ENCODE assay signal across 9 mouse cellular contexts in genomic region chr19:43386041-43386952, GRCm38 (mm10). TPM values are rescaled to one million over a fixed set of nuclear protein-coding genes. Genes with fewer than 3 reads are reported as not detected.
DNase-seq lines count a peak whose midpoint lies in the region; ATAC-seq lines count a peak whose summit lies in the region.
"Had no signal": no experiment of that assay in that cellular context is flagged by ENCODE, and none has a peak within 500 bp of the region (broad histone marks: within the 10 kb centered on the region; RNA-seq: fewer than 3 reads in every experiment).

No protein-coding gene starts in this region.

- no peaks in the 10 kb centered on the region; the same call in 1 of the 2 replicates for H3K4me1 ChIP-seq in embryonic facial prominence, embryonic 11.5 days (ENCODE audit: control insufficient read depth, insufficient read depth, low read length)
- H3K4me1 ChIP-seq in hindbrain, embryonic 13.5 days (replicated peaks) = peaks cover 32% of the 10 kb centered on the region
- H3K4me1 ChIP-seq in midbrain, embryonic 16.5 days (ENCODE audit: control insufficient read depth, insufficient read depth, low read length) = peaks cover 18% of the 10 kb centered on the region

- no peaks in the 10 kb centered on the region for H3K9me3 ChIP-seq in embryonic facial prominence, embryonic 11.5 days (replicated peaks; ENCODE audit: control insufficient read depth, low read length)
- H3K9me3 ChIP-seq in hindbrain, embryonic 13.5 days = no peaks in the 10 kb centered on the region
- H3K9me3 ChIP-seq in midbrain, embryonic 16.5 days (replicated peaks; ENCODE audit: control insufficient read depth, low read length, poor library complexity, severe bottlenecking) = no peaks in the 10 kb centered on the region

- H3K9ac ChIP-seq in embryonic facial prominence, embryonic 11.5 days (replicated peaks; ENCODE audit: low read length) = peak overlapping the region; percentile 60
- 0 out of 2 replicates have a peak overlapping the region, but pooled peaks have one; percentile 3 for H3K9ac ChIP-seq in hindbrain, embryonic 13.5 days
- peak overlapping the region; percentile 32; the same call in 1 of the 2 replicates for H3K9ac ChIP-seq in midbrain, embryonic 16.5 days (ENCODE audit: low read depth, low read length)

- peak overlapping the region; percentile 65 for H3K4me2 ChIP-seq in embryonic facial prominence, embryonic 11.5 days (ENCODE audit: low read depth, low read length)
- H3K4me2 ChIP-seq in hindbrain, embryonic 13.5 days = peak overlapping the region; percentile 54
- H3K4me2 ChIP-seq in midbrain, embryonic 16.5 days (ENCODE audit: low read length) = peak overlapping the region; percentile 64

- ATAC-seq in embryonic facial prominence, embryonic 11.5 days (replicated peaks; ENCODE audit: insufficient number of reproducible peaks, low FRiP score, low TSS enrichment, low read depth) = no peak
- ATAC-seq in hindbrain, embryonic 13.5 days (ENCODE audit: low FRiP score) = no peak
- ATAC-seq in midbrain, embryonic 16.5 days = no peak

- no peaks in the 10 kb centered on the region for H3K36me3 ChIP-seq in embryonic facial prominence, embryonic 11.5 days (replicated peaks; ENCODE audit: control insufficient read depth, insufficient read depth, low read depth, low read length)
- no peaks in the 10 kb centered on the region for H3K36me3 ChIP-seq in hindbrain, embryonic 13.5 days
- no peaks in the 10 kb centered on the region for H3K36me3 ChIP-seq in midbrain, embryonic 16.5 days (ENCODE audit: control insufficient read depth, insufficient read depth, low read length)

- H3K27me3 ChIP-seq in embryonic facial prominence, embryonic 11.5 days (ENCODE audit: control insufficient read depth, insufficient read depth, low read length) = peaks cover 21% of the 10 kb centered on the region
- peaks cover 84% of the 10 kb centered on the region for H3K27me3 ChIP-seq in hindbrain, embryonic 13.5 days
- peaks cover 28% of the 10 kb centered on the region for H3K27me3 ChIP-seq in midbrain, embryonic 16.5 days (ENCODE audit: control insufficient read depth, insufficient read depth, low read depth, low read length)

- peak; percentile 19 to 22 for DNase-seq in layer of hippocampus, postnatal 36 days
- no peak for DNase-seq in layer of hippocampus, adult 9-10 months (ENCODE audit: low spot score)
- DNase-seq in embryonic facial prominence, embryonic 11.5 days (ENCODE audit: low spot score) = peak; percentile 49
- no peak for DNase-seq in urinary bladder, adult 18-20 months (ENCODE audit: low spot score in 2 of 2)
- DNase-seq in spleen, postnatal 14 days (ENCODE audit: low spot score in 2 of 2) = no peak
- no peak for DNase-seq in ovary, postnatal 10 days (ENCODE audit: low spot score)

- WGBS in embryonic facial prominence, embryonic 11.5 days = under 1% methylated on average over 48 of the region's 48 CpGs
- under 1% methylated on average over 48 of the region's 48 CpGs for WGBS in hindbrain, embryonic 13.5 days
- under 1% methylated on average over 48 of the region's 48 CpGs for WGBS in midbrain, embryonic 16.5 days

- H3K27ac ChIP-seq in embryonic facial prominence, embryonic 11.5 days (replicated peaks; ENCODE audit: low read depth, low read length) = peak overlapping the region; percentile 52
- H3K27ac ChIP-seq in hindbrain, embryonic 13.5 days = no peak overlapping the region
- no peak overlapping the region for H3K27ac ChIP-seq in midbrain, embryonic 16.5 days (ENCODE audit: low read length)

- H3K4me3 ChIP-seq in embryonic facial prominence, embryonic 11.5 days (ENCODE audit: low read depth, low read length) = peak overlapping the region; percentile 42
- peak overlapping the region; percentile 34 for H3K4me3 ChIP-seq in hindbrain, embryonic 13.5 days
- H3K4me3 ChIP-seq in midbrain, embryonic 16.5 days (ENCODE audit: low read depth, low read length) = peak overlapping the region; percentile 35

RNA-seq across cellular contexts. Expression of gene Hpse2, which starts 1.9 kb away (rescaled TPM):
- under 1 TPM; 0.20 to 0.40 TPM for total RNA-seq in layer of hippocampus, postnatal 36 days (2021)
- polyA plus RNA-seq in embryonic facial prominence, embryonic 11.5 days (2014; fragmentation: Nextera tagmentation; extraction: Ambion mirVana) = 6.6 and 7.8 TPM in 2 replicates
- polyA plus RNA-seq in hindbrain, embryonic 13.5 days (2015; fragmentation: Nextera tagmentation; extraction: Ambion mirVana) = 0.05 and 0.22 TPM in 2 replicates
- polyA plus RNA-seq in midbrain, embryonic 16.5 days (2015; fragmentation: Nextera tagmentation; extraction: Ambion mirVana) = 0.21 and 0.24 TPM in 2 replicates
- total RNA-seq: liver, adult 2 months had no signal
- polyA plus RNA-seq: liver, adult 2 months had no signal

RNA-seq across cellular contexts. Expression of gene Cnnm1, which starts 53.9 kb away (rescaled TPM):
- total RNA-seq in layer of hippocampus, postnatal 36 days (2021) = 100 to 1,000 TPM; 106 to 110 TPM
- polyA plus RNA-seq in embryonic facial prominence, embryonic 11.5 days (2014; fragmentation: Nextera tagmentation; extraction: Ambion mirVana) = 0.48 and 0.54 TPM in 2 replicates
- 1.1 and 1.8 TPM in 2 replicates for polyA plus RNA-seq in hindbrain, embryonic 13.5 days (2015; fragmentation: Nextera tagmentation; extraction: Ambion mirVana)
- polyA plus RNA-seq in midbrain, embryonic 16.5 days (2015; fragmentation: Nextera tagmentation; extraction: Ambion mirVana) = 2.1 and 2.7 TPM in 2 replicates

Comparison
In these comparisons a context has a peak if more than half of its experiments do, and no peak if none do; other contexts are left out.
1. DNase-seq: peak in layer of hippocampus, postnatal 36 days (2 of 2) and embryonic facial prominence, embryonic 11.5 days (single experiment); none in layer of hippocampus, adult 9-10 months (single experiment), urinary bladder, adult 18-20 months (0 of 2), spleen, postnatal 14 days (0 of 2) and ovary, postnatal 10 days (single experiment).
2. H3K9ac ChIP-seq: peak in every context shown above with its lines; median percentile 60 in embryonic facial prominence, embryonic 11.5 days; 32 in midbrain, embryonic 16.5 days; 3 in hindbrain, embryonic 13.5 days.
3. Peak in every context shown above with its lines, with median percentiles within 50 percentile points of each other: H3K4me2 ChIP-seq and H3K4me3 ChIP-seq.